Mouse (Mus musculus) bone marrow, adult 2 months (tissue): ENCODE results near the gene 2010003K11Rik.

Experiments used
- CTCF ChIP-seq: fragments of 200-500 bp; IDR thresholded peaks from 2 replicates; pipeline ENCODE4 v1.5.1; 2011; ENCODE audit warnings: low read length, control low read depth; ENCODE audit not compliant: control insufficient read depth, insufficient read depth
- POLR2A ChIP-seq: fragments of 200-500 bp; IDR thresholded peaks from 2 replicates; pipeline ENCODE4 v1.6.1; 2011; ENCODE audit warnings: low read depth, mild to moderate bottlenecking, control low read depth, low read length, borderline replicate concordance; ENCODE audit not compliant: control insufficient read depth

GRCm38 (mm10) chr19:4495814-4496213, 2.6 kb downstream of the 2010003K11Rik start:
- TF ChIP-seq POLR2A (no peak), CTCF (no peak)
